Mouse (Mus musculus) liver, embryonic 13.5 days (tissue): ENCODE measurements at regions not wholly inside any gene's neighbourhood (a gene's known extent, or its start where the extent isn't known, plus 50 kb on each side); places are given as distances from the start of the nearest gene placed in this dataset.
"Not testable (repeated sequence)": the region's sequence is repeated elsewhere in the genome, so short reads cannot be mapped to it uniquely, and the experiment has no call there.

ENCODE experiments used
- ATAC-seq: fragments of 200-750 bp; cut with Nextera tagmentation; 2 replicates; pipeline ENCODE4 v1.8.0; 2017; ENCODE audit warnings: low read depth, mild to moderate bottlenecking, moderate number of reproducible peaks, moderate library complexity
- DNase-seq: peaks from one replicate; pipeline ENCODE4 v3.0.0; 2022
- H3K27ac ChIP-seq: fragments of 300-500 bp; sonication (generic); 2 replicates; pipeline ENCODE4 v1.5.1; 2015; ENCODE audit warnings: moderate library complexity, mild to moderate bottlenecking, inconsistent platforms
- H3K27me3 ChIP-seq: fragments of 300-500 bp; sonication (generic); 2 replicates; pipeline ENCODE4 v1.6.1; 2015; ENCODE audit warnings: mild to moderate bottlenecking, inconsistent platforms
- H3K36me3 ChIP-seq: fragments of 300-500 bp; sonication (generic); 2 replicates; pipeline ENCODE4 v1.6.1; 2015; ENCODE audit warnings: mild to moderate bottlenecking, inconsistent platforms
- H3K4me1 ChIP-seq: fragments of 300-500 bp; sonication (generic); replicated peaks from 2 replicates; pipeline ENCODE4 v1.6.1; 2015; ENCODE audit warnings: inconsistent platforms
- H3K4me2 ChIP-seq: fragments of 300-500 bp; sonication (generic); 2 replicates; pipeline ENCODE4 v1.6.1; 2015; ENCODE audit warnings: inconsistent platforms, mild to moderate bottlenecking, moderate library complexity
- H3K4me3 ChIP-seq: fragments of 300-500 bp; sonication (generic); replicated peaks from 2 replicates; pipeline ENCODE4 v1.5.1; 2015; ENCODE audit warnings: mild to moderate bottlenecking, inconsistent platforms
- H3K9ac ChIP-seq: fragments of 300-500 bp; sonication (generic); 2 replicates; pipeline ENCODE4 v1.6.1; 2015; ENCODE audit warnings: mild to moderate bottlenecking, inconsistent platforms
- H3K9me3 ChIP-seq: fragments of 300-500 bp; sonication (generic); replicated peaks from 2 replicates; pipeline ENCODE4 v1.6.1; 2016; ENCODE audit warnings: inconsistent platforms
- WGBS: fragments of 180-500 bp; shearing (Covaris S2); methylation state at CpG from one replicate; pipeline ENCODE4 v1.1.7; 2015; ENCODE audit not compliant: insufficient replicate concordance; 5-methylcytosine and 5-hydroxymethylcytosine counted together

DNA sequence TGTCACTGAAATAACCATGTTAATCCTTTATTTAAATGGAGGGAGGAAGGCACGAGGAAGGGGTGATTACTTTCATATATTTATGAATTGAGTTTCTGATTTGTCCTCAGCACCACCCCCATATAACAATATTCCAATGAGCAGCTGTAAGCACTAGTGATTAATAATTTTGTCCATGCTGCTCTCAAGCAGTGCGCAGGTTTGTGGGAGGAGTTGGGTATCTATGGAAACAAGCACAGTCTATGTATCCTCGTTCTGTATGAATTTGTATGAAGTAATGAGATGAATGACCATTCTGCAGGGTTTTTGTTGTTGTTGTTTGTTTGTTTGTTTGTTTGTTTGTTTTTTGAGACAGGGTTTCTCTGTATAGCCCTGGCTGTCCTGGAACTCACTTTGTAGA, 310.6 kb downstream of the Lrrc3b start:
- H3K4me3 ChIP-seq: no peak overlapping the region
- WGBS: 49% methylated on average over 3 of the region's 3 CpGs
- H3K27me3 ChIP-seq: no peaks in the 10 kb centered on the region
- no peak overlapping the region for H3K27ac ChIP-seq
- H3K4me1 ChIP-seq: no peaks in the 10 kb centered on the region
- no peaks in the 10 kb centered on the region for H3K36me3 ChIP-seq
- no peak overlapping the region for H3K4me2 ChIP-seq
- DNase-seq (no peak), ATAC-seq (no peak)
- H3K9me3 ChIP-seq: no peaks in the 10 kb centered on the region
- no peak overlapping the region for H3K9ac ChIP-seq

DNA sequence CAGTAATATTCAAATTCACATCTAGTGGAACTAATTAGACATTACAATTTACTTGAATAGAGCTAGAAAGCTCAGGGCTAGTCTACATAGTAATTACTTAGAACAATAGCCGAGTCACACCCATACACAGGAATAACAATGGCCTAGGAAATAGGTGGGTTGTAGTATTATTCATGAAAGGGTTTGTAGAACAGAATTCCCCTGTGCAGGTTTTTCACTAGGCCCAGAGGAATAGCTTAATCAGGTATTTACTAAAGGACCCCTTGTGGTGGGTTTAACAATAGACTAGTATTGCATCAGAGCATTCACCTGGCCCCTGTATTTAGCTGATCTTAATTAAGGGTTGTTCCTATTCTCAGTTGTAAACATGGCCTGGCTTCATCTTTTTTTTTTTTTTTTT, 297.9 kb downstream of the Lrrc3b start:
- not testable (repeated sequence) for H3K27ac ChIP-seq, DNase-seq, H3K4me1 ChIP-seq, H3K36me3 ChIP-seq, ATAC-seq, H3K27me3 ChIP-seq, H3K9me3 ChIP-seq, H3K4me2 ChIP-seq, H3K9ac ChIP-seq, H3K4me3 ChIP-seq
- 54% methylated on average over 1 of the region's 1 CpGs for WGBS

GRCm38 (mm10) chr14:15142839-15143238, 295.9 kb downstream of the Lrrc3b start:
- Histone ChIP-seq H3K4me1 (no peaks in the 10 kb centered on the region), H3K27ac (no peak overlapping the region), H3K4me3 (no peak overlapping the region), H3K27me3 (no peaks in the 10 kb centered on the region), H3K4me2 (no peak overlapping the region), H3K9me3 (no peaks in the 10 kb centered on the region), H3K9ac (no peak overlapping the region), H3K36me3 (no peaks in the 10 kb centered on the region)
- WGBS: 37% methylated on average over 1 of the region's 1 CpGs
- no peak for DNase-seq
- no peak for ATAC-seq

GRCm38 (mm10) chr14:15148516-15148915, 290.3 kb downstream of the Lrrc3b start:
- no peaks in the 10 kb centered on the region for H3K27me3 ChIP-seq
- H3K36me3 ChIP-seq: no peaks in the 10 kb centered on the region
- H3K4me1 ChIP-seq: no peaks in the 10 kb centered on the region
- H3K9ac ChIP-seq: no peak overlapping the region
- 76% methylated on average over 1 of the region's 1 CpGs for WGBS
- DNase-seq (no peak), ATAC-seq (no peak)
- no peak overlapping the region for H3K4me2 ChIP-seq
- no peak overlapping the region for H3K27ac ChIP-seq
- H3K9me3 ChIP-seq: no peaks in the 10 kb centered on the region
- H3K4me3 ChIP-seq: no peak overlapping the region
